Mouse (Mus musculus): ENCODE data around the gene Lbx1. TPM values are rescaled to one million over a fixed set of nuclear protein-coding genes. Genes with fewer than 3 reads are reported as not detected.

Gene Lbx1
- polyA plus RNA-seq (2012) = 0.06 and 0.35 TPM in 2 replicates

DNA sequence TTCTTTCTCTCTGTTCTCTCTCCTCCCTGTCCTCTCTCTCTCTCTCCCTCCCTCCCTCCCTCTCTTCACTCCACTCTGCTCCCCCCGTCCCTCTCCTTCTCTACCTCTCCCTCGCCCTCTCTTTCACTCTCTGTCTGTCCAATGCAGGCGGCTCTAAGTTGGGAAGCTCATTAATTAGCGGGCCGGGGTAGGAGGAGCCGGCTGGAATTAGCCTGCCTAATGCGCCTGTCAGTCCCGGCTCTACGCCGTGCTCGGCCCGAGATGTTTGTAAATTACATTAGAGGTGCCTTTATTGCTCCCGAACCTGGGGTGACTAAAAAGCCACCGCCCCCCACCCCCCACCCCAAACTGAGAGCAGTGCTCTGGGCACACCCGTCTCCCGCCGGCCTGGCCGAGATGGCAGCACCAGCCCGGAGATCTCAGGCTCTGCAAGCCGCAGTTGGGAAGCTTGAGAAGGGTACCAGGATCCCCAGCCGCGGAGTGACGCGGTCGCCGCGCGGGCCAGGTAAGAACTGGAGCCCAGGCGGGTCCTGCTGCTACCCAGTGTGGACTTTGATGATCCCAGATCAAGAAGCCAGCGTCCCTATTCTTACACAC is at the start of gene Lbx1:
Gene Lbx1, minus strand, starts transcription at position 47 of the 597 bp plus-strand sequence.

Other genes starting within 250 kb of the Lbx1 start
- 0.07 and 0.30 TPM in 2 replicates for gene Sema4g, start 246.7 kb downstream of the Lbx1 start, polyA plus RNA-seq (2012)
- gene Twnk, start 230.1 kb downstream of the Lbx1 start, polyA plus RNA-seq (2012) = 12.5 and 14.8 TPM in 2 replicates
- 80.4 and 80.5 TPM in 2 replicates for gene Mrpl43, start 229.4 kb downstream of the Lbx1 start, polyA plus RNA-seq (2012)
- gene Lzts2, start 221.4 kb downstream of the Lbx1 start, polyA plus RNA-seq (2012) = 46.7 and 64.8 TPM in 2 replicates
- 0.07 and 0.15 TPM in 2 replicates for gene Pdzd7, start 190.1 kb downstream of the Lbx1 start, polyA plus RNA-seq (2012)
- 8.4 and 9.6 TPM in 2 replicates for gene Sfxn3, start 188.3 kb downstream of the Lbx1 start, polyA plus RNA-seq (2012)
- gene Kazald1, start 160.6 kb downstream of the Lbx1 start, polyA plus RNA-seq (2012) = 0.18 and 0.36 TPM in 2 replicates
- gene Tlx1, start 85.1 kb downstream of the Lbx1 start, polyA plus RNA-seq (2012) = 0.05 TPM in 1 of 2 replicates, not detected in the other
- 4.6 and 6.1 TPM in 2 replicates for gene Btrc, start 127.9 kb upstream of the Lbx1 start, polyA plus RNA-seq (2012)